Mouse (Mus musculus) G1E (cell line): ENCODE results near the gene Gab2.

Source experiments
- CTCF ChIP-seq: IDR thresholded peaks from 2 replicates; pipeline ENCODE4 v1.5.1; 2012; ENCODE audit warnings: low read depth, low read length, inconsistent platforms, mixed read lengths
- GATA1 ChIP-seq: IDR thresholded peaks from 2 replicates; pipeline ENCODE4 v1.6.1; 2012; ENCODE audit warnings: borderline replicate concordance, low read length, inconsistent platforms, mixed read lengths
- GATA2 ChIP-seq: IDR thresholded peaks from 2 replicates; pipeline ENCODE4 v1.6.1; 2012; ENCODE audit warnings: low read depth, low read length, inconsistent platforms, borderline replicate concordance
- POLR2AphosphoS5 ChIP-seq: IDR thresholded peaks from 2 replicates; pipeline ENCODE4 v1.6.1; 2012; ENCODE audit warnings: low read depth, low read length, inconsistent platforms; ENCODE audit not compliant: insufficient replicate concordance
- TAL1 ChIP-seq: conservative IDR thresholded peaks from 2 replicates; pipeline ENCODE4 v1.6.1; 2012; ENCODE audit warnings: low read depth, low read length, inconsistent platforms, mixed read lengths

GRCm38 (mm10) chr7:97032412-97032811 is 49.0 kb upstream of the Gab2 start:
- TF ChIP-seq CTCF (no peak), TAL1 (no peak), GATA1 (no peak), GATA2 (no peak), POLR2AphosphoS5 (no peak)
